Mouse (Mus musculus) monocyte, adult 2 months (primary cell): ENCODE data around the gene Sec11a.
"Not testable (repeated sequence)": the region's sequence is repeated elsewhere in the genome, so short reads cannot be mapped to it uniquely, and the experiment has no call there.

Experiments used
- DNase-seq, 2 experiments: peaks; one replicate each; pipeline ENCODE4 v3.0.0; 2022; ENCODE audit warnings: low spot score in 2 of 2, low read depth in 1 of 2

The Sec11a gene

DNA sequence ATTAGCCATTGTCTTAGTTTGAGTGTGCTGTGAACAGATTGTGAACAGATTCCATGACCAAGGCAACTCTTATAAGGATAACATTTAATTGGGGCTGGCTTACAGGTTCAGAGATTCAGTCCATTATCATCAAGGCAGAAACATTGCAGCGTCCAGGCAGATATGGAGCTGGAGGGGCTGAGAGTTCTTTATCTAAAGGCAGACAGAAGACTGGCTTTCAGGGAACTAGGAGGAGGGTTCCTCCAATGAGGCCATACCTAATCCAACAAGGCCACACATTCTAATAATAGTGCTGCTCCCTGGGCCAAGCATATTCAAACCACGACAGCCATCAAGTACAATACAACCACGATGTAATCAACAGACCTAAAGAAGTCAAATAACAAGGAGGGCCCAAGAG is 11.4 kb upstream of the Sec11a start:
- no peak for DNase-seq

DNA sequence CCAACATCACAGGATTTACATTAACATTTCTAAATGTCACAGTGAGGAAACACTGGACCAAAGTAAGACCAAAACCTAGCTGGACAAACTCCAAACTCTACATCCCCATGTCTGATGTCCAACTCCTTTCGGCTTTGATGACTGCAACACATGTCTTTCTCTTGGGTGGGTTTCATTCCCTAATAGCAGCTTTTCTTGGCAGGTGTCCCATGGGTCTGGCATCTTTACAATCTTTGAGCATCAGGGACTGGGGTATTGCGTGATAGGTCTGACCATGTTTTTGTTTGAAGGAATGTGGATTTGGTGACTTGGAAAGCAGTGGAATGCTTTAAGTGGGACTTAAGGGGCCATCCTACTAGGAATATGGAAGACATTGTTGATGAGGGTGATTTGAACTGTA is 9.3 kb upstream of the Sec11a start:
- DNase-seq = no peak

DNA sequence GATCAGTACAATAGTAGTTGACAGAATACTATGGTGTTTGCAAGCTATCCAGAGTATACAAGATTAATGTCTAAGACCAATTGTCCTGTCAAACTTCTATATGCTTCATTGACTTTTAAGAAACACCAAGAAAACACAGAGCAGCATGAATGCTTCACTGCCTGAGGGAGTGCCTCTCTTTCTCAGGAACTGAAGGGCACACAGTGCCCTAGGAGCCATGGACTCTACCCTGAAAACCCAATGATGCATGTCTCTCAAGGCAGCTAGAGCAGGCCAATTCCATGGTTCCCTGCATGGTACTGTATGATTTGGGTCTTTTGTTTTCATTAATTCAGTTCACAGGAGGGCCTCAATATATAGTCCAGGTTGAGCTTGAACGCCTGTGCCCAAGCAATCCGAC is 6.7 kb upstream of the Sec11a start:
- DNase-seq = no peak

DNA sequence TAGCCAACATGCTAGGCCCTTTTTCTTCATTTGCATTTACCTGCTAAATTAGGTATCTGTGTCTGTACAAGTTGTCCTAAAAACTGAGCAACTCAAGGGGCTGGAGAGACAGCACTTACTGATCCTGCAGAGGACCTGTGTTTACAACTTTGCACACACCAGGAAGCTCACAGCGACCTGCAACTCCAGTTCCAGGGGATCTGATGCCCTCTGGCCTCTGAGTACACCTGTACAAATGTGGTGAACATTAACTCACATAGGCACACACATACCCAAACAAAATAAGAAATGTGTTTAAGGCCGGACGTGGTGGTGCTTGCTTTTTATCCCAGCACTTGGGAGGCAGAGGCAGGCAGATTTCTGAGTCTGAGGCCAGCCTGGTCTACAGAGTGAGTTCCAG is 4.6 kb upstream of the Sec11a start:
- DNase-seq = no peak

DNA sequence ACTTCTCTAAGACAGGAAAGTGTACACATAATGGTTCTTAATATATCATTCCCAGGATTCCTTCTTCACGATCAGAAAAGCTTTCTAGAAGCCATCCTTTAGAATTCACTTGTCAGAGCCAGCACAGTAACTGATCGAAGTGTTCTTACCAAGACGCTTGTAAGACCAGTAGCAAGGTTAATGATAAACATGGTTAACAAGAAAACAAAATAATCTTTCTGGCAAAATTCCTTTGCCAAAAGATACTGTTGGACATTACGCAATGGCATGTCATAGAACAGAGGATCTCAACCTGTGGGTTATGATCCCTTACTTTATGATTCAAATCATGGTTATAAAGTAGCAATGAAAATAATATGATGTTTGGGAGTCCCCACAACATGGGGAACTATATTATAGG is 3.9 kb upstream of the Sec11a start:
- no peak for DNase-seq

DNA sequence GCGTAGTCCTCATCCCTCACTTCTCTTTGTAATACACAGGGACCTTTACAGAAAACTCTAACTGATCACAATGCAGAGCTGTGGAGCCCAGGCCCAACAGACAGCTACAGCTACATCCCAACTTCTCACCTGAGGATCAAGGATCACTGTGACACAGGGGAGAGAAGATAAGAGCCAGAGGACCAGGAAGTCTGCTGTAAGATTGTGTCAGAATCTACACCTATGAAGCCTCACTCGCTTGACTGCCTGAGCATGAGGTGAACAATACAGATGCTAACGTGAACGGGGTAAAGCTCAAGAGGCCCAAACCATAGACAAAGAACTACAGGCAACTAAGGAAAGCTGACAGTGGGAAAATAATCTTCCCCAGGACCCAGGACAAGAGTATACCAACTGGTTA is 7.8 kb downstream of the Sec11a start:
- DNase-seq = no peak

DNA sequence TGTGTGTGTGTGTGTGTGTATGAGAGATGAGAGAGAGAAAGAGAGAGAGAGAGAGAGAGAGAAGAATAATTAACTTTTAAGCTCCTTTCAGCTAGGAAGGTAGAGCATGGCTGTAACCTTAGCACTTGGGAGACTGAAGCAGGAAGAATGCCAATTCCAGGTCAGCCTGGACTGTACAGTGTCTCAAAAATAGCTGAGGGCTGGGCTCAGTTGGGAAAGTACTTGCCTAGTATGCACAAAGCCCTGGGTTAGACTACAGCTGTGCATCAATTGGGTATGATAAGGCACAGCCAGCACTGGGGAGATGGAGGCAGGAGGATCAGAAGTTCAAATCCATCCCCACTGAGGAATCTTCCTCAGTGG is 10.3 kb downstream of the Sec11a start:
- not testable (repeated sequence) for DNase-seq

DNA sequence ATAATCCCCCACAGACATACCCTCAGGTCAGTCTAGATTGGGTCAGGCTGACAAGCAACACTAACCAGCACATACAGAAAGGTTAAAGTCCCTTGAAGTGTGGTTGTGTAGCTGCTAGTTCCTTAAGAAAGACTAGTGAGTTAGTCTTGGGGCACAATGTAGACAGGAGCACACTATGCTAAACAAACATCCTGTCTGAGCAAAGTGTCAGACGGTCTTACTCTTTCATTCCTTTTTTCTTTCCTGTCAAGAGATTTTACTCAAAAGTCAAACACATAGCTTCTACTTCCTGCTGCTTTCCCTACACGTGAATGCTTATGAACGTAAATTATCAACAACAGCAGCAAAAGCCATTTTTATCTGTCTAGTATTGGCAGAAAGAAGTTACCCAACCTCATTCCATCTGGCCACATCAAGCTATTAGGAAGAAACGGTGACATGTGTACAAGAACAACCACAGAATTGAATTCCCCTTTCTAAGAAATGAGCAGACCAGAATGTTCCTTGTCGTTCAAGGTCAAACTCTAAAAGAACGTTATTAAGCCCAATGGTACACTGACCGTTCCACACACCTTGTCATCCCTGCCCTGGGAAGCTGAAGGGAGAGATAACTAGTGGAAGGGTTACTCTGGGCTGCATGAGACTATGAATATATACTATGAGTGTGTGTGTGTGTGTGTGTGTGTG is 10.8 kb downstream of the Sec11a start:
- not testable (repeated sequence) for DNase-seq

DNA sequence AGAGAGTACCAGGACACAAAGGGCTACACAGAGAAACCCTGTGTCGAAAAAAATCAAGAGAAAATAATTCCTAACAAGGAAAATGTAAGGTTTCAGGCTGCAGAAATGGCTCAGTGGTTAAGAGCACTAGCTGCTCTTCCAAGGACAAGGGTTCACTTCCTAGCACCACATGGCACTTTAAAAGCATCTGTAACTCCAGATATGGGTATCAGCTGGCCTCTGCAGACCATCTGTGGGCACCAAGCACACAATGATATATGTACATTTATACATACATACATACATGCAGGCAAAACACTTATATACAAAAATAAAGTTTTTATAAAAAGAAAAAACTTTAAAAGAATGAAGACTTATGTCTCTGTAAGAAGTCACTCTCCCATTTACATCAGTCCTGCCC is 11.7 kb downstream of the Sec11a start:
- DNase-seq = no peak

DNA sequence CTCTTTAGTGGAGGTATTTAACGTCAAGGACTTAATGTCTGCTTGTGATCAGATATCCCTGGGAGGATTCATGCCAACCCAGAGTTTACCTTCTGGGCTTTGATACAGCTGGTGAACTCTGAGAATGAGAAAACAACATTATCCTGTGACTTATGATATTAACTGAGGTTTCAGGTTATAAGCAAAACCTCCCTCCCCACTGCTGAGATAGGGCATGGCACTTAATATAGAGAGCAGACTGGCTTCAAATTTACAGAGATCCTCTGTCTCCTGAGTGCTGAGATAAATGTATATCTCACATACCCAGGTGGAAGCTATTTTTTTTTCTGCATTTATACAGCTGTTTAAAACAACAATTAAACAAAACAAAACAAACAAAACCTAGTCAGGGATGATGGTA is 14.8 kb downstream of the Sec11a start:
- DNase-seq = no peak

DNA sequence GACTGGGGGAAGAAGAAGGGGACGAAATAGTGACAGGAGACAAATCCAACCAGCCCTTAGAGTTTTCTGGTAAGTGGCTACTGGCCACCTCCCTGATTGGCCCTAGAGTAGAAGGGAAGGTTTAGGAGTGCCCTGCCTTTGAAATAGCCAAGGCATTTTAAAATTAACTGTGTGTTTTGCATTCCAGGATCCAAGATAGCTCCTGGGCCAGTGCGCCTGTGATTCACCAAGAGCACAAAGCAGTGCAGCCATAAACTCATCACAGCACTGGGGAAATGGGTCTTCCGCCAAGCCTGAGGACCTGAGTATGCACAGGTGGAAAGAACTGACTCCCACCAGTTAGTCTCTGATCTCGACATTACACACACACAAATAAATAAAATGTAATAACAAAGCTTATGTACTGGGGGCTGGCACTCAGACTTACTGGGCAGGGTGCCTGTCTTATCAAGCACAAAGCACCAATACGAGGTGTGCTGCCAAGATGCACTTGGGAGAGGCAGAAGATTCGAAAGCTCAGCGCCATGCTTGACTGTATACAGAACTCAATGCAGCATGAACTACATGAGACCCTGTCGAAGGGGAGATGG is 15.9 kb downstream of the Sec11a start:
- no peak for DNase-seq

DNA sequence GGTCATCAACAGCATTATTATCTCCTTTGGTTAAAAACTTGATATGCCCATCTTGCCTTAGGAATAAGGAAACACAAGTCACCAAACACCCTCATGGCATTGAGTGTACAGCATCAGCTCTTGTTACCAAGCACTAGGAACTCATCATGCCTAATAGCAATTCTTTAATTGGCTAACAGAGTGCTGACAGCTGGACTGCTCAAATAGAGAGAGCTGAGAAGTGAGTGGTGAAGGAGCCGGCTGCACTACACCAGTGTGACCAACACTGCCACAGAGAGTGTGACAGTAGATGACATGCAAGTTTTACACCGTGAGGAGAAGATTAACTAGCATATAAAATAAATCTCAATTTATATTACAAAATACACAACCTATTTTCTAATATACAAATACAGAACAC is 24.4 kb downstream of the Sec11a start:
- DNase-seq = no peak

DNA sequence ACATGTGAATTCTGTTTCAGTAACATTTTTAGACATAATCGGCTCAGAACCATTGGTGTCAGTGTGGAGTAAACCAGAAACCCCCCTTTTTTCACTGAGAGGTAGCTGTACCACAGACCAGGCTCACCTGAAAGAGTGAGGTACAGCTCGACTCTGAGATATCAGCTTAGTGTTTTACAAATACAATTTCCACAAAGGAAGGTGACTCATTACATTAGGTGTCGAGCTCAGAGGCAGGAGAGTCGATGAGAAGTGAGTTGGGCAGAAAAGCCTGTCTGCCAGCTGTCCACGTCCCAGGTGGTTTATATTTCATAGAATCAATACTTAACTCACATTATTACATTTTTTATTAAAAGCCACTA is 28.0 kb downstream of the Sec11a start:
- no peak for DNase-seq

DNA sequence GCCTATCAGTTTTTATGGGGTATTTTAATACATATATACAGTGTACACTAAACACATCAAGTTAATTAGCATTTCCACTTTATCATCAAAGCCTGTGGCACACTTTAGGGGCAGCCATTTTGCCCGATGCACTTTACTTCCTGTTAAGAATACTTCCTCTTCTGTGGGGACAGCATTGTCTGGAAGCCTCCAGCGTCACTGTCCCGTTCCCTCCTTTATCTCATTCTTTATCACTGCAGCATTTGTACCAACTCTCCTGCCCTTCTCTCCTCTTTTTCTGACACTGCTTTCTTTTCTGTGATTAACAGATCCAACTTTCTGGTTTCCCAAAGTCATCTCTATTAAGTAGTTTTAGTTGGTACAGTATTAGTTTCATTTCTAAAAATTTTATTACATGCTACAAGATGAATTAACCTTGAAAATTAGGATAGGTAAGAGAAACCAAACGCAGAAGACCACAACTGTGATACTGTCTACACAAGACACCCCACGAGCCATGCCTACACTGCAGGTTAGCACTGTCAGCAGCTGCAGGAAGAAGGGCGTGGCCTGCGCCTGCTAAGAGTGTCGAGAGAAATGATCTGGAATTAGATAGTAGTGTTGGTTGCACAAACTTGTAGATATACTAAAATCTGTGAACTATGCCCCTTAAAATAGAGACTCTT is 28.5 kb downstream of the Sec11a start:
- peak in 1 of 2 experiments; percentile 12 for DNase-seq

DNA sequence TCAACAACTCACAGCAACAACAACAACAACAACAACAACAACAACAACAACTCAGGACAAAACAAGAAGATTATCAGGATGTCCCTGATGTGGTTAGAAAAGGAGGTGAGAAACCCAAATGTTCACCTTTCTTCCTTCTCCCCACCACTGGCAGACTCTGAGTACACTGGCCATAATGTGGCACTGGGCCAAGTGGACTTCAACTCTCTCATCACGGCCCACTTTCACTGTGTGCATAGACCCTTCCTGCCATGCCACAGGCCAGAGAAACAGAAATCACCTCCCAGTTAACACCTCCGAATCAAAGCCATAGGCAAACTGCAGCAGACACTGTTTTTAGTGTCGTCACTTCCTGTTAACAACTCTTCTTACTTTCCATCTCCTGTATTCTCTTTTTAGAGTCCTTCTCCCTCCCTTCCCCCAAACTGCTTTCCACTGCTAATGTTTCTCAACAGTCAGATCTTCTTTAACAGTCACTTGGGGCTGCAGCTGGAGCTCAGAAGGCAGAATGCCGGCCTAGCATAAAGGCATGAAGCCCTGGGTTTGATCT is 29.6 kb downstream of the Sec11a start:
- DNase-seq = no peak

DNA sequence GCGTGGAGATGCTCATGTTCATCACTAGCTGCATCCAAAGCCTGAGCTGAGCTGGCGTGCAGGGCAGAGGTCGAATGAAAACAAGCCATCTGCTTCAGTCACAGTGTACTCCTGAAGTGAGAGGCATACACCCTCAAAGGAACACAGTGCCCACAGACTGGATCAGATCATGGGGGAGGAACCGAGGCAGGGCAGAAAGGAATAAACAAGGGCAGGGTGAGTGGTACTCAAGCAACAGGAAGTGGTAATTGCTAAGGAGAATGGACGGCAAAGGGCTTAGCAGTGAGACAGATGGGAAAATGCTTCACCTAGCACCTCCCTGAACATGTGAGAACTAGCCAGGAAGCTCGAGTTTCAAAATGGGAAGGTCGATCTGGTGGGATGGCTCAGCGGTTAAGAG is 35.1 kb downstream of the Sec11a start:
- DNase-seq = no peak

DNA sequence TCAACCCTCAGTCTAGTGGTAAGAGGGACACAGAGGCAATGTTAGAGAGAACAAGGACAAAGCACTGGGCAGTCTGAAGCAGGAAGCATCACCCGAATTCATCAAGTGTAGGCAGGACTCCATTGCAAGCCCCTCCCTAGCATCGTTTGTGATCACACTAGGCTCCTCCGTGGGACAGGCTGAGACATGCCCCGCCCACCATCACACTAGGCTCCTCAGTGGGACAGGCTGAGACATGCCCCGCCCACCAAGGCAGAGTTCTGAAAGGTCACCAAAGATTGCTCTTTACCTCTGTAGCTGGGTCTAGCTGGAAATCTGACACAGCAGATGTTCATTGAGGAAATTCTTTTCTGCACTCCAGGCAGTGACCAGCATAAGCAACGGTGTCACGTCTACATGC is 36.5 kb downstream of the Sec11a start:
- no peak for DNase-seq

DNA sequence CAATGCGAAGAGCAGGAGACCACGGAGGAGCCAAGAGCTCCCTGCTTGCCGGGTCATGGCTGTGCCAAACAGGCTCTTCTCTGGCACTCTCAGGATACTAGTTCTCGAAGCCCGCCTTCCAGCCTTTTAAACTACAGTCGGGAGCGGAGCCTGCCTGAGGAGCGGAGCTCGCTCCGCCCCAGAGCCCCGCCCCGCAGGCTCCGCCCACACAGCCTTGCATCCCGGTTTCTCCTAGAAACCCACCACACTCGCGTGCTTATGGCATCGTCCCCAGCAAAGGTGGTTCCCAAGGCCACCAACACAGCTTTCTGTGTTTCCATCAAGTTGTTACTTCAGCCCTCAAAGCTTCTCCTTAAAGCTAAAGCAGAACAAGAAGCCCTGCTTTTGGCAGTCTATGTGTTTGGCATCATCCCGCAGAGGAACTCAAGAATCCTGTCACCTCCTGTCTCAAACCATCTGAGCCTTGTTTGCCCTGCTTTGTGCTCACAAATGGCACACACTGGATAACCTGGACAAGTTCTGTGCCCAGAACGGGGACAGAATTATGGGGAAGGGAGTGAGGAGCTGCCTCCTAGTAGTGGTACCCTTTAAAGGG is 42.6 kb downstream of the Sec11a start, which contains the start of gene Nmb:
Nmb (minus strand) TSS at position 156 of the 595 bp plus-strand sequence.
- no peak for DNase-seq

DNA sequence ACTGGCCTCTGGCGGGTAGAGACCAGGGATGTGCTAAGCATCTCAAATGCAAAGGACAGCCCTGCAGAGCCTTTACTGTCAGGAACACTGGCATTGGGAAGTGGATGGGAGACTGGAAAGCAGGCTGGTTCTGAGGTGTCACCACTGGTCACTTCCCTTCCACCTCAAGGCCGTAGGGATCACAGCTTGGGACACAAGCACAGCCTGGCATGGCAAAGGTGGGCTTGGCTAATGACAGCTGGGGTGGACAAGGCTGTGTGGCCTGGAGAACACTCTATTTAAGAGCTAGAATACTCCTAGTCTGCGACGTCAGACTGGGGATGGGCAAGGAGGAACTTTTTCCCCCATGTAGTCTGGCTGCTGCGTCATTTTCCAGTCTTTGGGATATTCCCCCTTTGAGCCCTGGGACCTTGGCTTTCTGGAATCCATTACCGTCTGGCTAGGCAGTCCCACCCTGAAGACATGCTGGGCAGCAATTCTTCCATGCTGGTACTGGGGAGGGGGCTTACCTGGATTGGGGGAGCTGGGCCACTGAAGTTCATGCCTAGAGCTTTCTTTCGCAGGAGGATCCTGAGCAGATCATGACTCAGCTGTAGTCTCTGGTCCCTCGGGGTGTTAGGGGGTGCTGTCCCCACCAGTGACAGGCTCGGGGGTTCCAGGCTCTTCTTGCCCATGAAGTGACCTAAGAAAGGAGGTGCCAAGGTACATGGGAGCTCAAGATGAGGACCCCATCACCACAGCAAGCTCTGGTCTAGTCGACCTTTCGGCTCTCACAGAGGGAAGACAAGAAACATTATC is 43.8 kb downstream of the Sec11a start:
- no peak for DNase-seq

DNA sequence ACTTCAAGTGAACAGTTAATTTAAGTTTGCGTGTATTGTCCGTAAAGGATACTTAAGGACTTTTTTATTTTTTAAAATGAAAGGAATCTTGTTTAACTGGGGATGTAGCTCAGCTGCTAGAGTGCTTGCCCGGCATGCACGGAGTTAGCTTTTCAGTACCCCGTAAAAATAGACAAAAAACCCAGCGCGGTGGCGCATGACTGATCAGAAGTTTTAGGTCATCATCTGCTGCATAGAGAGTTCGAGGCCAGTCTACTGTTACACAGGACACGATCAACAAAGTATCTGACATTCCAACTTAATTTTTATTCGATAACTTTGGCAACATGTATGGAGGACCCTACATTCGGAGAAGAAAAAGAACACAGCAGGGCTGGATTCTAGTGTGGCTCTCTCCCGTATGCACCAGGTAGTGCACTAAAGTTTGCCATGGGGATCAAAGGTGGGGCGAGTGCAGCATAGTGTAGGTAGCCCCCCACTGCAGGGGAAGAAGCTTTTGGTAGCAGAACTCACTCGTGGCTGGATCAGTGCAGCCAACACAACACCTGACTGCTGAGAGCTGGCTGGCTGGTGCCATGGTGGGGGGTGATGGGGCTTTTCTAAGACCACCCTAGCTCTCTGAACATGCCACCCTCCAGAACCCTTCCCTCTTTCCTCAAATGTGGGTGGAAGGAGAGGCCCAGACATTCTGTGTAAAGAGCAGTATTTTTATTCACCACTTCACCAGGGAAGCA is 45.9 kb downstream of the Sec11a start:
- DNase-seq = no peak
